9 mouse cellular contexts compared by ENCODE assay signal in the genomic region with DNA sequence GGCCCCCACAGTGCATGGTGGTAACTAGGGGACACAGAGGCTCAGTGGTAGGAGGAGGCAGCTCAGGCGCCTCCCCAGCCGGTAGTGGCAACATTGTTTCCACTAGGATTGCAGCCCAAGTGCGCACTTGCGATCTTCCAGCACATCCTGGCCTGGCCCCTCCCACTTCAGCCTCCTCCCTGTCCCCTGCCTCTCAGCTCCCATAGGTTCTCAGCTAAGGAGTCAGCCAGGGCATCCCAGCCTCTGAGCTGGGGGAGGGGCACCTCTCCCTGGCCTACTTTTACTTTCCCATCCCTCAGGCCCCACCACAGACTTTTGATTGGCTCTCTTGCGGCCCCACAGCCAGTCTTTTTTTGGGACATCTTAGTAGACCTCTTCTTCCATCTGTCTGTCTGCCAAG. TPM values are rescaled to one million over a fixed set of nuclear protein-coding genes. Genes with fewer than 3 reads are reported as not detected.
DNase-seq lines count a peak whose midpoint lies in the region; ATAC-seq and TF ChIP-seq lines count a peak whose summit lies in the region.
"Had no signal": no experiment of that assay in that cellular context is flagged by ENCODE, and none has a peak within 500 bp of the region (broad histone marks: within the 10 kb centered on the region; RNA-seq: fewer than 3 reads in every experiment).

No protein-coding gene starts in this region.

- H3K9me3 ChIP-seq in forebrain, embryonic 11.5 days (ENCODE audit: control insufficient read depth, low read length): no peaks in the 10 kb centered on the region
- no peaks in the 10 kb centered on the region for H3K9me3 ChIP-seq in forebrain, embryonic 12.5 days
- H3K9me3 ChIP-seq in intestine, embryonic 16.5 days (ENCODE audit: control insufficient read depth, low read length): no peaks in the 10 kb centered on the region
- H3K9me3 ChIP-seq in liver, embryonic 14.5 days (ENCODE audit: control insufficient read depth, low read length): no peaks in the 10 kb centered on the region
- no peaks in the 10 kb centered on the region for H3K9me3 ChIP-seq in stomach, embryonic 15.5 days

- no peaks in the 10 kb centered on the region for H3K36me3 ChIP-seq in forebrain, embryonic 11.5 days (ENCODE audit: control insufficient read depth, insufficient read depth, low read length)
- H3K36me3 ChIP-seq in forebrain, embryonic 12.5 days (replicated peaks): no peaks in the 10 kb centered on the region
- H3K36me3 ChIP-seq in intestine, embryonic 16.5 days (ENCODE audit: control insufficient read depth, insufficient read depth, low read length): no peaks in the 10 kb centered on the region
- H3K36me3 ChIP-seq in liver, embryonic 14.5 days (replicated peaks; ENCODE audit: control insufficient read depth, insufficient read depth, low read depth): no peaks in the 10 kb centered on the region
- no peaks in the 10 kb centered on the region for H3K36me3 ChIP-seq in stomach, embryonic 15.5 days

- H3K27ac ChIP-seq in forebrain, embryonic 11.5 days (ENCODE audit: low read depth, low read length): no peak overlapping the region
- no peak overlapping the region for H3K27ac ChIP-seq in forebrain, embryonic 12.5 days
- peak overlapping the region; percentile 96 for H3K27ac ChIP-seq in gastrocnemius, adult 2 months
- no peak overlapping the region for H3K27ac ChIP-seq in intestine, embryonic 16.5 days (ENCODE audit: low read length)
- no peak overlapping the region for H3K27ac ChIP-seq in liver, embryonic 14.5 days
- H3K27ac ChIP-seq in stomach, embryonic 15.5 days: no peak overlapping the region
- H3K27ac ChIP-seq: macrophage had no signal

- 14% methylated on average over 5 of the region's 5 CpGs for WGBS in forebrain, embryonic 11.5 days
- 22% methylated on average over 5 of the region's 5 CpGs for WGBS in forebrain, embryonic 12.5 days
- 16% methylated on average over 5 of the region's 5 CpGs for WGBS in intestine, embryonic 16.5 days
- 51% methylated on average over 5 of the region's 5 CpGs for WGBS in liver, embryonic 14.5 days (ENCODE audit: insufficient replicate concordance)
- WGBS in stomach, embryonic 15.5 days: 14% methylated on average over 5 of the region's 5 CpGs

- TF ChIP-seq EP300 in liver, embryonic 14.5 days (IDR thresholded peaks at IDR 0.05; ENCODE audit: low read depth): no peak

- peak; percentile 6; the same call in 1 of the 2 replicates for TF ChIP-seq CTCF in gastrocnemius, adult 2 months (IDR thresholded peaks at IDR 0.05)
- TF ChIP-seq CTCF in liver, embryonic 14.5 days (IDR thresholded peaks at IDR 0.05; ENCODE audit: low read depth): no peak

- H3K27me3 ChIP-seq in forebrain, embryonic 11.5 days (ENCODE audit: control insufficient read depth, insufficient read depth, low read length): no peaks in the 10 kb centered on the region
- H3K27me3 ChIP-seq in forebrain, embryonic 12.5 days: peaks cover 14% of the 10 kb centered on the region; the same call in 1 of the 2 replicates
- H3K27me3 ChIP-seq in intestine, embryonic 16.5 days (replicated peaks; ENCODE audit: control insufficient read depth, insufficient read depth, low read length): no peaks in the 10 kb centered on the region
- H3K27me3 ChIP-seq in liver, embryonic 14.5 days (ENCODE audit: control insufficient read depth, insufficient read depth, low read length): no peaks in the 10 kb centered on the region
- no peaks in the 10 kb centered on the region for H3K27me3 ChIP-seq in stomach, embryonic 15.5 days (replicated peaks)

- no peak for ATAC-seq in forebrain, embryonic 11.5 days (replicated peaks; ENCODE audit: low FRiP score)
- no peak for ATAC-seq in forebrain, embryonic 12.5 days (ENCODE audit: low FRiP score)
- ATAC-seq in intestine, embryonic 16.5 days: peak; percentile 20; the same call in 1 of the 2 replicates
- ATAC-seq in liver, embryonic 14.5 days (ENCODE audit: insufficient read depth): no peak
- ATAC-seq in stomach, embryonic 15.5 days (ENCODE audit: insufficient read depth, low FRiP score, low read depth): no peak
- ATAC-seq in erythroid progenitor cell, adult 5-6 weeks (replicated peaks; ENCODE audit: low FRiP score, poor library complexity, severe bottlenecking): no peak

- H3K4me2 ChIP-seq in forebrain, embryonic 11.5 days (ENCODE audit: low read depth, low read length, severe bottlenecking): no peak overlapping the region
- H3K4me2 ChIP-seq in forebrain, embryonic 12.5 days: no peak overlapping the region
- H3K4me2 ChIP-seq in intestine, embryonic 16.5 days (ENCODE audit: low read depth, low read length): peak overlapping the region; percentile 48
- 0 out of 2 replicates have a peak overlapping the region, but pooled peaks have one; percentile 6 for H3K4me2 ChIP-seq in liver, embryonic 14.5 days (ENCODE audit: low read depth)
- H3K4me2 ChIP-seq in stomach, embryonic 15.5 days: peak overlapping the region; percentile 42

- peaks cover 11% of the 10 kb centered on the region for H3K4me1 ChIP-seq in forebrain, embryonic 11.5 days (replicated peaks; ENCODE audit: control insufficient read depth, insufficient read depth, low read length)
- peaks cover 32% of the 10 kb centered on the region for H3K4me1 ChIP-seq in forebrain, embryonic 12.5 days
- H3K4me1 ChIP-seq in intestine, embryonic 16.5 days (ENCODE audit: control insufficient read depth, insufficient read depth, low read length): peaks cover 43% of the 10 kb centered on the region
- peaks cover 0 to 4% of the 10 kb centered on the region in 2 experiments; a peak in 2 of 4 replicates for H3K4me1 ChIP-seq in liver, embryonic 14.5 days (replicated peaks; ENCODE audit: control insufficient read depth in 2 of 2, insufficient read depth in 2 of 2, low read length in 1 of 2)
- H3K4me1 ChIP-seq in stomach, embryonic 15.5 days: peaks cover 41% of the 10 kb centered on the region

- no peak overlapping the region for H3K4me3 ChIP-seq in forebrain, embryonic 11.5 days (ENCODE audit: low read depth, low read length)
- no peak overlapping the region for H3K4me3 ChIP-seq in forebrain, embryonic 12.5 days (replicated peaks)
- H3K4me3 ChIP-seq in gastrocnemius, adult 2 months: peak overlapping the region; percentile 51
- H3K4me3 ChIP-seq in intestine, embryonic 16.5 days (ENCODE audit: low read length): peak overlapping the region; percentile 13; the same call in 1 of the 2 replicates
- H3K4me3 ChIP-seq in liver, embryonic 14.5 days (ENCODE audit: insufficient read depth in 1 of 2, low read depth in 2 of 2, low read length in 2 of 2): no peak overlapping the region
- no peak overlapping the region for H3K4me3 ChIP-seq in stomach, embryonic 15.5 days (replicated peaks)

- intact Hi-C loops in gastrocnemius, adult 2 months (cut with DNase I): no loop called here

- peak; percentile 73 for DNase-seq in forebrain, embryonic 11.5 days (ENCODE audit: low spot score)
- DNase-seq in adrenal gland, adult 8-10 months: peak; percentile 58
- DNase-seq in gastrocnemius, adult 2 months: peak; percentile 83
- no peak for DNase-seq in liver, embryonic 14.5 days (ENCODE audit: low read depth in 3 of 3, low spot score in 3 of 3)

- H3K9ac ChIP-seq in forebrain, embryonic 11.5 days (ENCODE audit: low read length): peak overlapping the region; percentile 1; the same call in 1 of the 2 replicates
- H3K9ac ChIP-seq in forebrain, embryonic 12.5 days: no peak overlapping the region; the same call in 1 of the 2 replicates
- no peak overlapping the region for H3K9ac ChIP-seq in intestine, embryonic 16.5 days (ENCODE audit: low read depth, low read length)
- no peak overlapping the region for H3K9ac ChIP-seq in liver, embryonic 14.5 days (replicated peaks)
- no peak overlapping the region for H3K9ac ChIP-seq in stomach, embryonic 15.5 days

RNA-seq across cellular contexts. Expression of a gene that starts 3.9 kb away (rescaled TPM):
- 56.5 and 63.7 TPM in 2 replicates for polyA plus RNA-seq in forebrain, embryonic 11.5 days (2014; fragmentation: Nextera tagmentation; extraction: Ambion mirVana)
- polyA plus RNA-seq in forebrain, embryonic 12.5 days (2016; fragmentation: Nextera tagmentation; extraction: Ambion mirVana): 52.3 and 56.0 TPM in 2 replicates
- total RNA-seq in adrenal gland, adult 8-10 months (2022): 10 to 100 TPM; 34.2 to 53.4 (median 35.9) TPM
- 10 to 100 TPM; 23.9 to 24.7 TPM for total RNA-seq in gastrocnemius, adult 2 months (2021)
- polyA plus RNA-seq in intestine, embryonic 16.5 days (2015; fragmentation: Nextera tagmentation; extraction: Ambion mirVana): 45.9 and 52.0 TPM in 2 replicates
- 18.1 and 18.8 TPM in 2 replicates for polyA plus RNA-seq in liver, embryonic 14.5 days (2012; rRNA removed)
- polyA plus RNA-seq in liver, embryonic 14.5 days (2014; fragmentation: Nextera tagmentation; extraction: Ambion mirVana): 22.1 and 25.1 TPM in 2 replicates
- 44.3 and 46.5 TPM in 2 replicates for polyA plus RNA-seq in stomach, embryonic 15.5 days (2015; fragmentation: Nextera tagmentation; extraction: Ambion mirVana)
- total RNA-seq in erythroid progenitor cell, adult 5-6 weeks (2015; ENCODE audit: low replicate concordance): not detected in 2 replicates
- 1.3 and 3.9 TPM in 2 replicates for total RNA-seq in erythroid progenitor cell, adult 5-6 weeks (2017; ENCODE audit: low replicate concordance)

RNA-seq across cellular contexts. Expression of a gene that starts 4.9 kb away (rescaled TPM):
- 1.2 TPM in 2 replicates for polyA plus RNA-seq in forebrain, embryonic 11.5 days (2014; fragmentation: Nextera tagmentation; extraction: Ambion mirVana)
- polyA plus RNA-seq in forebrain, embryonic 12.5 days (2016; fragmentation: Nextera tagmentation; extraction: Ambion mirVana): 0.83 and 1.3 TPM in 2 replicates
- total RNA-seq in adrenal gland, adult 8-10 months (2022): 10 to 100 TPM; 40.6 to 86.0 (median 52.7) TPM
- 10 to 100 TPM; 60.4 to 75.3 TPM for total RNA-seq in gastrocnemius, adult 2 months (2021)
- 3.0 TPM in 2 replicates for polyA plus RNA-seq in intestine, embryonic 16.5 days (2015; fragmentation: Nextera tagmentation; extraction: Ambion mirVana)
- 1.3 TPM in 2 replicates for polyA plus RNA-seq in liver, embryonic 14.5 days (2012; rRNA removed)
- polyA plus RNA-seq in liver, embryonic 14.5 days (2014; fragmentation: Nextera tagmentation; extraction: Ambion mirVana): 0.77 and 0.91 TPM in 2 replicates
- 2.9 and 3.7 TPM in 2 replicates for polyA plus RNA-seq in stomach, embryonic 15.5 days (2015; fragmentation: Nextera tagmentation; extraction: Ambion mirVana)
- total RNA-seq in erythroid progenitor cell, adult 5-6 weeks (2015; ENCODE audit: low replicate concordance): 3.2 and 4.2 TPM in 2 replicates
- total RNA-seq in erythroid progenitor cell, adult 5-6 weeks (2017; ENCODE audit: low replicate concordance): 2.3 and 3.3 TPM in 2 replicates

RNA-seq across cellular contexts. Expression of a gene that starts 6.2 kb away (rescaled TPM):
- 0.19 and 0.71 TPM in 2 replicates for polyA plus RNA-seq in forebrain, embryonic 11.5 days (2014; fragmentation: Nextera tagmentation; extraction: Ambion mirVana)
- polyA plus RNA-seq in forebrain, embryonic 12.5 days (2016; fragmentation: Nextera tagmentation; extraction: Ambion mirVana): 0.26 and 0.55 TPM in 2 replicates
- total RNA-seq in adrenal gland, adult 8-10 months (2022): under 1 TPM; 0.28 to 0.62 (median 0.46) TPM
- under 1 TPM in 1 of 2 experiments, not detected in 1; 0.15 TPM for total RNA-seq in gastrocnemius, adult 2 months (2021)
- polyA plus RNA-seq in intestine, embryonic 16.5 days (2015; fragmentation: Nextera tagmentation; extraction: Ambion mirVana): 0.11 TPM in 2 replicates
- not detected in 2 replicates for polyA plus RNA-seq in liver, embryonic 14.5 days (2012; rRNA removed)
- not detected in 2 replicates for polyA plus RNA-seq in liver, embryonic 14.5 days (2014; fragmentation: Nextera tagmentation; extraction: Ambion mirVana)
- 0.19 and 0.42 TPM in 2 replicates for polyA plus RNA-seq in stomach, embryonic 15.5 days (2015; fragmentation: Nextera tagmentation; extraction: Ambion mirVana)
- total RNA-seq in erythroid progenitor cell, adult 5-6 weeks (2015; ENCODE audit: low replicate concordance): not detected in 2 replicates
- total RNA-seq in erythroid progenitor cell, adult 5-6 weeks (2017; ENCODE audit: low replicate concordance): not detected in 2 replicates
- polyA plus RNA-seq: macrophage had no signal

RNA-seq across cellular contexts. Expression of a gene that starts 18.8 kb away (rescaled TPM):
- polyA plus RNA-seq in forebrain, embryonic 11.5 days (2014; fragmentation: Nextera tagmentation; extraction: Ambion mirVana): 300 and 309 TPM in 2 replicates
- 299 and 311 TPM in 2 replicates for polyA plus RNA-seq in forebrain, embryonic 12.5 days (2016; fragmentation: Nextera tagmentation; extraction: Ambion mirVana)
- total RNA-seq in adrenal gland, adult 8-10 months (2022): 10 to 100 TPM; 20.4 to 47.9 (median 34.8) TPM
- 10 to 100 TPM; 63.8 to 69.0 TPM for total RNA-seq in gastrocnemius, adult 2 months (2021)
- 30.5 and 32.6 TPM in 2 replicates for polyA plus RNA-seq in intestine, embryonic 16.5 days (2015; fragmentation: Nextera tagmentation; extraction: Ambion mirVana)
- 11.3 and 18.3 TPM in 2 replicates for polyA plus RNA-seq in liver, embryonic 14.5 days (2012; rRNA removed)
- 5.6 and 5.7 TPM in 2 replicates for polyA plus RNA-seq in liver, embryonic 14.5 days (2014; fragmentation: Nextera tagmentation; extraction: Ambion mirVana)
- 51.8 and 58.9 TPM in 2 replicates for polyA plus RNA-seq in stomach, embryonic 15.5 days (2015; fragmentation: Nextera tagmentation; extraction: Ambion mirVana)
- 9.2 TPM in 1 of 2 replicates, not detected in the other for total RNA-seq in erythroid progenitor cell, adult 5-6 weeks (2015; ENCODE audit: low replicate concordance)
- total RNA-seq in erythroid progenitor cell, adult 5-6 weeks (2017; ENCODE audit: low replicate concordance): not detected in 2 replicates

RNA-seq across cellular contexts. Expression of a gene that starts 24.4 kb away (rescaled TPM):
- 38.3 and 41.0 TPM in 2 replicates for polyA plus RNA-seq in forebrain, embryonic 11.5 days (2014; fragmentation: Nextera tagmentation; extraction: Ambion mirVana)
- 37.7 and 39.0 TPM in 2 replicates for polyA plus RNA-seq in forebrain, embryonic 12.5 days (2016; fragmentation: Nextera tagmentation; extraction: Ambion mirVana)
- 10 to 100 TPM; 24.8 to 32.3 (median 26.4) TPM for total RNA-seq in adrenal gland, adult 8-10 months (2022)
- total RNA-seq in gastrocnemius, adult 2 months (2021): 10 to 100 TPM; 15.9 to 19.8 TPM
- polyA plus RNA-seq in intestine, embryonic 16.5 days (2015; fragmentation: Nextera tagmentation; extraction: Ambion mirVana): 50.2 and 52.0 TPM in 2 replicates
- 14.4 and 16.4 TPM in 2 replicates for polyA plus RNA-seq in liver, embryonic 14.5 days (2012; rRNA removed)
- polyA plus RNA-seq in liver, embryonic 14.5 days (2014; fragmentation: Nextera tagmentation; extraction: Ambion mirVana): 14.3 and 16.3 TPM in 2 replicates
- polyA plus RNA-seq in stomach, embryonic 15.5 days (2015; fragmentation: Nextera tagmentation; extraction: Ambion mirVana): 48.6 and 48.7 TPM in 2 replicates
- total RNA-seq in erythroid progenitor cell, adult 5-6 weeks (2015; ENCODE audit: low replicate concordance): 3.2 and 3.4 TPM in 2 replicates
- 0.77 and 2.0 TPM in 2 replicates for total RNA-seq in erythroid progenitor cell, adult 5-6 weeks (2017; ENCODE audit: low replicate concordance)

Comparison
In these comparisons a context has a peak if more than half of its experiments do, and no peak if none do; other contexts are left out.
1. DNase-seq: peak in forebrain, embryonic 11.5 days (single experiment), adrenal gland, adult 8-10 months (single experiment) and gastrocnemius, adult 2 months (single experiment); none in liver, embryonic 14.5 days (0 of 3).
2. H3K4me2 ChIP-seq: peak in intestine, embryonic 16.5 days (single experiment), liver, embryonic 14.5 days (single experiment) and stomach, embryonic 15.5 days (single experiment); none in forebrain, embryonic 11.5 days (single experiment) and forebrain, embryonic 12.5 days (single experiment).
3. H3K4me3 ChIP-seq: peak in gastrocnemius, adult 2 months (single experiment) and intestine, embryonic 16.5 days (single experiment); none in forebrain, embryonic 11.5 days (single experiment), forebrain, embryonic 12.5 days (single experiment), liver, embryonic 14.5 days (0 of 2) and stomach, embryonic 15.5 days (single experiment).